Mouse (Mus musculus): Measurements from ENCODE around the gene Vgll4. TPM values are rescaled to one million over a fixed set of nuclear protein-coding genes. Genes with fewer than 3 reads are reported as not detected.

The Vgll4 gene
- polyA plus RNA-seq, 1 experiment = 44.8 TPM

- Histone ChIP-seq H3K27ac (ENCODE audit: insufficient read depth, low read length) (peak overlapping the region; percentile 26; the same call in 1 of the 2 replicates), H3K4me1 (ENCODE audit: control insufficient read depth, insufficient read depth, low read length) (peaks cover 25% of the 10 kb centered on the region), H3K4me3 (ENCODE audit: insufficient read depth, low read length) (no peak overlapping the region)
- TF ChIP-seq CTCF (IDR thresholded peaks at IDR 0.05; ENCODE audit: extremely low read depth, insufficient read depth, low read length) (no peak), POLR2A (IDR thresholded peaks at IDR 0.05; ENCODE audit: extremely low read depth, insufficient read depth, low read length) (no peak)
Observed at GRCm38 (mm10) chr6:114876033-114876432, 93.8 kb downstream of the Vgll4 start.

DNA sequence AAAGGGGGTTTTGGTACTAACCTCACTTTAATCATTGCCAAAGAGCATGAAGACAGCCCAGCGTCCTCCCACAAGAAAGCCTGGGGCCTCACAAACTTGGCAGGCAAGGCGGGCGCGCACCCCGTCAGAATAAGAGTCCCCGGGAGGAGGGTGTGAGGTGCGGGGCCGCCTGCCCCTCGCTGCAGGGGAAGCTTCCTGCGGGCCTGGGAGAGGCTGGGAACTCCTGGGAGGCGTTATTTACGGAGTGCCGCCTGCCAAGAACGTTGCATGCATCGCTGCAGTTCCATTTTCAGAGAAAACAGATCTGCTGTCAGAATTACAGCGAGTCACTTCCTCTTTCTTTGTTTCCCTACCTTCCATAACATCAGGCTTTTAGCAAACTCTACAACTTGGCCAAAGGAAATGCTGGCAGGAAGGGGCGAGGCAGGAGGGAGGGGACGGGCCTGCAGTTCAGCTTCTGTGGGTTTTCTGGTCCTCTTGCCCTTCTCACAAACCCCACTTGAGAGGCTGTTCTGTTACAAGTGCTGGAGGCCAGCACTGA, 94.7 kb downstream of the Vgll4 start:
- TF ChIP-seq POLR2A (IDR thresholded peaks at IDR 0.05; ENCODE audit: extremely low read depth, insufficient read depth, low read length) (no peak), CTCF (IDR thresholded peaks at IDR 0.05; ENCODE audit: extremely low read depth, insufficient read depth, low read length) (no peak)
- peaks cover 21% of the 10 kb centered on the region for H3K4me1 ChIP-seq (ENCODE audit: control insufficient read depth, insufficient read depth, low read length)
- peak overlapping the region; percentile 39 for H3K4me3 ChIP-seq (ENCODE audit: insufficient read depth, low read length)
- peak overlapping the region; percentile 99 for H3K27ac ChIP-seq (ENCODE audit: insufficient read depth, low read length)

GRCm38 (mm10) chr6:114874138-114874928, 95.5 kb downstream of the Vgll4 start:
- TF ChIP-seq CTCF (IDR thresholded peaks at IDR 0.05; ENCODE audit: extremely low read depth, insufficient read depth, low read length) = no peak
- no peak for TF ChIP-seq POLR2A (IDR thresholded peaks at IDR 0.05; ENCODE audit: extremely low read depth, insufficient read depth, low read length)
- Histone ChIP-seq H3K27ac (ENCODE audit: insufficient read depth, low read length) (peak overlapping the region; percentile 99), H3K4me3 (ENCODE audit: insufficient read depth, low read length) (peak overlapping the region; percentile 39), H3K4me1 (ENCODE audit: control insufficient read depth, insufficient read depth, low read length) (peaks cover 18% of the 10 kb centered on the region)

- TF ChIP-seq POLR2A (IDR thresholded peaks at IDR 0.05; ENCODE audit: extremely low read depth, insufficient read depth, low read length) = no peak
- no peak for TF ChIP-seq CTCF (IDR thresholded peaks at IDR 0.05; ENCODE audit: extremely low read depth, insufficient read depth, low read length)
- peak overlapping the region; percentile 99 for H3K27ac ChIP-seq (ENCODE audit: insufficient read depth, low read length)
- no peak overlapping the region for H3K4me3 ChIP-seq (ENCODE audit: insufficient read depth, low read length)
- peaks cover 18% of the 10 kb centered on the region for H3K4me1 ChIP-seq (ENCODE audit: control insufficient read depth, insufficient read depth, low read length)
Observed at GRCm38 (mm10) chr6:114873808-114874137, 96.0 kb downstream of the Vgll4 start.

DNA sequence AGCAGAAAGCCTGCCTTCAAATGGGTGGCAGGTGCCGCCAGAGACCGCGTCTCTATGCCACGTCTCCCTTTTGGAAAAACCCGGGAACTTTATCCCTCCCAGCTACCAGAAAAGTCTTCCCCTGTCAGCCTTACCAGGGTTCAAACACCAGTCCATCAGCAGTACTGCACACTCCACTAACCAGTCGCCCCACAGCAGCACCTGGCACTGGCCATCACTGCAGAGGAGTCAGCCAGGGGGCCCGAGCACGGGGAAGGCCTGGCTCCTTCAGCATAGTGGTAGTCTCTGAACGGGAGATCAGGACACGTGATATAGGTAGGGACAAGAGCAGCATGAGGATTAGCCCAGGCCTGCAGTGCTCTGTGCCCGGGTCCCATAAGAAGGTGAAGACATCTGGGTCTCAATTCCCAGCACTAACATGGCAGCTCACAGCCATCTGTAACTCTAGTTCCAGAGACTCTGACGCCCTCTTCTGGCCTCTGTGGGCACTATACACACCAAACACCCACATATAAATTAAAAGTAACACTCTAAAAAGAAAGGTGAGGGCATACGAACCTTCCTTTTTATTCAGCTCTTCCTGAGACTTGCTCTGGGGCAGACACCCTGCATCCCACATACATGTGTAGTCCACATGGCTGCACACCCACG, 98.7 kb downstream of the Vgll4 start:
- no peak overlapping the region for H3K27ac ChIP-seq (ENCODE audit: insufficient read depth, low read length)
- TF ChIP-seq CTCF (IDR thresholded peaks at IDR 0.05; ENCODE audit: extremely low read depth, insufficient read depth, low read length) (no peak), POLR2A (IDR thresholded peaks at IDR 0.05; ENCODE audit: extremely low read depth, insufficient read depth, low read length) (no peak)

DNA sequence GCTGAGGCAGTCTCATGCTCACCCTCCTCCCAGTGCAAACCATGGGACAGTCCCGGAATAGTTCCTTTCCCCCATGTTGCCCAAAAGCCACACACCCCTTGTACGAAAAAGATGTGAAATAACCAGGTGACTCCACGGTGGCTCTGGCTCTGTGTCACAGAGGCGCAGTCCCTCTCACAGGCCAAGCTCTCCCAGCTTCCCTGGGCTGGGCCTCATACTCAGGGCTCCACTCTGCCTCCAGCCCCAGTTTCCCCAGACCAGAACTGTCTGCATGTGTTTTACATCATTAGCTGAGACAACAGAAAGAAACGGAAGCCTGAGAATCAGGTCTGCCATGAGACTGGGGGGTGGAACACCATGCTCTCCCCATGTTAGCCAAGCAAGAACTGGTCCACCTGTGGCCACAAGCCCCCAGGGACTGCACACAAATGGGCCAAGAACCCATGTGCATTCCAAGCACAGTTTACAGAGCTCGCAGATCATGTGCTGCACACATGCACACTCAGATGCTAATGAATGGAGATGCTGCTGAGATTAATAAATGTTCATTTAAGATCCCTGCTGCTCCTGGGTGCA, 100.2 kb downstream of the Vgll4 start:
- H3K4me3 ChIP-seq (ENCODE audit: insufficient read depth, low read length) = no peak overlapping the region
- no peak for TF ChIP-seq CTCF (IDR thresholded peaks at IDR 0.05; ENCODE audit: extremely low read depth, insufficient read depth, low read length)
- peaks cover 12% of the 10 kb centered on the region for H3K4me1 ChIP-seq (ENCODE audit: control insufficient read depth, insufficient read depth, low read length)
- no peak overlapping the region for H3K27ac ChIP-seq (ENCODE audit: insufficient read depth, low read length)

More for the DNA sequence above, 98.7 kb downstream of the Vgll4 start:
- Histone ChIP-seq H3K4me3 (ENCODE audit: insufficient read depth, low read length) (no peak overlapping the region), H3K4me1 (ENCODE audit: control insufficient read depth, insufficient read depth, low read length) (peaks cover 18% of the 10 kb centered on the region)

GRCm38 (mm10) chr6:114868656-114869055, 101.1 kb downstream of the Vgll4 start:
- TF ChIP-seq POLR2A (IDR thresholded peaks at IDR 0.05; ENCODE audit: extremely low read depth, insufficient read depth, low read length) (no peak), CTCF (IDR thresholded peaks at IDR 0.05; ENCODE audit: extremely low read depth, insufficient read depth, low read length) (no peak)
- no peak overlapping the region for H3K27ac ChIP-seq (ENCODE audit: insufficient read depth, low read length)

GRCm38 (mm10) chr6:114866619-114867018, 103.2 kb downstream of the Vgll4 start:
- peaks cover 4% of the 10 kb centered on the region for H3K4me1 ChIP-seq (ENCODE audit: control insufficient read depth, insufficient read depth, low read length)
- H3K4me3 ChIP-seq (ENCODE audit: insufficient read depth, low read length) = no peak overlapping the region
- H3K27ac ChIP-seq (ENCODE audit: insufficient read depth, low read length) = no peak overlapping the region
- TF ChIP-seq POLR2A (IDR thresholded peaks at IDR 0.05; ENCODE audit: extremely low read depth, insufficient read depth, low read length) (no peak), CTCF (IDR thresholded peaks at IDR 0.05; ENCODE audit: extremely low read depth, insufficient read depth, low read length) (no peak)

More at GRCm38 (mm10) chr6:114868656-114869055, 101.1 kb downstream of the Vgll4 start:
- peaks cover 7% of the 10 kb centered on the region for H3K4me1 ChIP-seq (ENCODE audit: control insufficient read depth, insufficient read depth, low read length)
- no peak overlapping the region for H3K4me3 ChIP-seq (ENCODE audit: insufficient read depth, low read length)

DNA sequence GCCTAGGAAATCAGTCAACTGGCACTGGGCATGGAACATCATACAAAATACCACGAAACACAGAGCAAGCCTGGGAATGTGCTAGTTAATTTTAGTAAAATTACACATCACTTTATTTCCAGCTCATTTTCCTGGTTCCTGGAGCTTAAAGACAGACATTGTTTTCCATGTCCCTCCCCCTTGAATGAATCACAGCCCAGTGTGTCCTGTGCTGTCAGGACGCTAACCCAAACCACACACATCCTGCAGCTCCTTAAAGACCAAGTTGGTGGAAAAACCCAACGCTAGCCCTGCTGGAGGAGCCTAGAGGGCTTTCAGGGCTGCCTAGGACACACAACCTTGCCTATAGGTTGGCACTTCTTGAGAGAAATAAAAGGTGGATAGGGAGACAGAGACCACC, 103.7 kb downstream of the Vgll4 start:
- H3K4me3 ChIP-seq (ENCODE audit: insufficient read depth, low read length) = no peak overlapping the region
- peaks cover 6% of the 10 kb centered on the region for H3K4me1 ChIP-seq (ENCODE audit: control insufficient read depth, insufficient read depth, low read length)
- H3K27ac ChIP-seq (ENCODE audit: insufficient read depth, low read length) = no peak overlapping the region
- TF ChIP-seq CTCF (IDR thresholded peaks at IDR 0.05; ENCODE audit: extremely low read depth, insufficient read depth, low read length) (no peak), POLR2A (IDR thresholded peaks at IDR 0.05; ENCODE audit: extremely low read depth, insufficient read depth, low read length) (no peak)

Data from cortical plate, adult 2 months (tissue).